Mouse (Mus musculus) CH12.LX (cell line): Measurements from ENCODE around the gene Rwdd4a. TPM values are rescaled to one million over a fixed set of nuclear protein-coding genes. Genes with fewer than 3 reads are reported as not detected.

Source experiments
- DNase-seq: peaks from one replicate; pipeline ENCODE4 v3.0.0-alpha.2; 2013; ENCODE audit errors: extremely low read depth
- H3K27ac ChIP-seq: 2 replicates; pipeline ENCODE4 v1.5.1; 2012; ENCODE audit warnings: low read depth, mild to moderate bottlenecking, control low read depth, moderate library complexity; ENCODE audit not compliant: insufficient read depth
- H3K27me3 ChIP-seq: replicated peaks from 2 replicates; pipeline ENCODE3; 2012; ENCODE audit warnings: inconsistent platforms
- H3K36me3 ChIP-seq, 2 experiments: replicated peaks in 1 of 2; 2 replicates each; pipeline versions ENCODE3 to v1.6.1; 2012; ENCODE audit warnings: inconsistent platforms in 1 of 2, low read length in 1 of 2, mild to moderate bottlenecking in 1 of 2, mixed read lengths in 1 of 2, moderate library complexity in 1 of 2; ENCODE audit not compliant: control insufficient read depth in 1 of 2, insufficient read depth in 1 of 2
- H3K4me1 ChIP-seq, 2 experiments: 2 replicates each; pipeline ENCODE4 v1.6.1; 2012; ENCODE audit warnings: inconsistent platforms in 1 of 2, moderate library complexity in 1 of 2; ENCODE audit not compliant: insufficient read depth in 2 of 2, control insufficient read depth in 1 of 2
- H3K4me2 ChIP-seq: 2 replicates; pipeline ENCODE4 v1.6.1; 2012; ENCODE audit warnings: low read depth, mild to moderate bottlenecking, control low read depth; ENCODE audit not compliant: poor library complexity, insufficient read depth, severe bottlenecking
- H3K4me3 ChIP-seq, 3 experiments: fragments of 150-350 bp in 1 of 3; sonication (generic) in 1 of 3; replicated peaks in 1 of 3; 2 replicates each; pipeline versions ENCODE3 to v1.5.1; 2011 to 2012; ENCODE audit warnings: low read depth in 2 of 3, low read length in 2 of 3, mild to moderate bottlenecking in 2 of 3, moderate library complexity in 2 of 3, control low read depth in 1 of 3, improper control_type of control experiment in 1 of 3, inconsistent platforms in 1 of 3, mixed read lengths in 1 of 3; ENCODE audit not compliant: poor library complexity in 1 of 3
- H3K79me2 ChIP-seq: replicated peaks from 2 replicates; pipeline ENCODE4 v1.6.1; 2012; ENCODE audit warnings: mild to moderate bottlenecking, moderate library complexity; ENCODE audit not compliant: control insufficient read depth, poor library complexity, insufficient read depth, severe bottlenecking; ENCODE audit errors: extremely low read depth
- H3K9ac ChIP-seq: 2 replicates; pipeline ENCODE4 v1.6.1; 2012; ENCODE audit warnings: low read depth, mild to moderate bottlenecking, control low read depth, moderate library complexity; ENCODE audit not compliant: insufficient read depth
- H3K9me3 ChIP-seq: replicated peaks from 2 replicates; pipeline ENCODE3; 2012; ENCODE audit warnings: low read length, inconsistent platforms, mixed read lengths
- BHLHE40 ChIP-seq: IDR thresholded peaks from 2 replicates; pipeline ENCODE4 v1.6.1; 2011; ENCODE audit warnings: mild to moderate bottlenecking, low read depth, low read length, improper control_type of control experiment
- CHD1 ChIP-seq: IDR thresholded peaks from 2 replicates; pipeline ENCODE4 v1.6.1; 2012; ENCODE audit warnings: low read depth, low read length, improper control_type of control experiment, inconsistent platforms
- CHD2 ChIP-seq: IDR thresholded peaks from 2 replicates; pipeline ENCODE4 v1.6.1; 2011; ENCODE audit warnings: low read length, improper control_type of control experiment
- CTCF ChIP-seq, 2 experiments: IDR thresholded peaks in 1 of 2; conservative IDR thresholded peaks in 1 of 2; 2 replicates each; pipeline ENCODE4 v1.5.1; 2011 to 2012; ENCODE audit warnings: low read depth in 2 of 2, low read length in 2 of 2, improper control_type of control experiment in 1 of 2, inconsistent platforms in 1 of 2, mild to moderate bottlenecking in 1 of 2, moderate library complexity in 1 of 2
- E2F4 ChIP-seq: IDR thresholded peaks from 2 replicates; pipeline ENCODE4 v1.6.1; 2011; ENCODE audit warnings: low read depth, low read length, improper control_type of control experiment; ENCODE audit not compliant: insufficient replicate concordance
- ELF1 ChIP-seq: IDR thresholded peaks from 2 replicates; pipeline ENCODE4 v1.6.1; 2014; ENCODE audit warnings: low read depth, mild to moderate bottlenecking, inconsistent platforms, low read length, improper control_type of control experiment
- EP300 ChIP-seq: IDR thresholded peaks from 2 replicates; pipeline ENCODE4 v1.6.1; 2011; ENCODE audit warnings: low read length, improper control_type of control experiment
- ETS1 ChIP-seq: conservative IDR thresholded peaks from 2 replicates; pipeline ENCODE4 v1.6.1; 2012; ENCODE audit warnings: low read depth, mild to moderate bottlenecking, inconsistent platforms, low read length, improper control_type of control experiment, moderate library complexity
- GABPA ChIP-seq: IDR thresholded peaks from 2 replicates; pipeline ENCODE4 v1.6.1; 2012; ENCODE audit warnings: low read depth, low read length, improper control_type of control experiment, inconsistent platforms; ENCODE audit not compliant: insufficient replicate concordance
- HCFC1 ChIP-seq: IDR thresholded peaks from 2 replicates; pipeline ENCODE4 v1.6.1; 2012; ENCODE audit warnings: low read depth, mild to moderate bottlenecking, inconsistent platforms, low read length, improper control_type of control experiment
- IRF4 ChIP-seq: IDR thresholded peaks from 2 replicates; pipeline ENCODE4 v1.6.1; 2014; ENCODE audit warnings: low read depth, mild to moderate bottlenecking, inconsistent platforms, low read length, improper control_type of control experiment
- JUN ChIP-seq: IDR thresholded peaks from 2 replicates; pipeline ENCODE4 v1.6.1; 2011; ENCODE audit warnings: low read depth, mild to moderate bottlenecking, low read length, improper control_type of control experiment, moderate library complexity; ENCODE audit not compliant: insufficient read depth
- JUND ChIP-seq: conservative IDR thresholded peaks from 2 replicates; pipeline ENCODE4 v1.6.1; 2011; ENCODE audit warnings: low read depth, low read length, improper control_type of control experiment
- KAT2A ChIP-seq: IDR thresholded peaks from 2 replicates; pipeline ENCODE4 v1.6.1; 2012; ENCODE audit warnings: low read length, improper control_type of control experiment, inconsistent platforms; ENCODE audit not compliant: insufficient replicate concordance
- MAFK ChIP-seq: IDR thresholded peaks from 2 replicates; pipeline ENCODE4 v1.6.1; 2011; ENCODE audit warnings: low read length, improper control_type of control experiment; ENCODE audit not compliant: insufficient replicate concordance
- MAX ChIP-seq: IDR thresholded peaks from 2 replicates; pipeline ENCODE4 v1.6.1; 2011; ENCODE audit warnings: low read length, improper control_type of control experiment
- MAZ ChIP-seq: IDR thresholded peaks from 2 replicates; pipeline ENCODE4 v1.6.1; 2012; ENCODE audit warnings: low read depth, mild to moderate bottlenecking, inconsistent platforms, low read length, improper control_type of control experiment, moderate library complexity
- MEF2A ChIP-seq: IDR thresholded peaks from 2 replicates; pipeline ENCODE4 v1.6.1; 2014; ENCODE audit warnings: low read depth, mild to moderate bottlenecking, inconsistent platforms, low read length, improper control_type of control experiment, borderline replicate concordance
- MXI1 ChIP-seq: IDR thresholded peaks from 2 replicates; pipeline ENCODE4 v1.6.1; 2011; ENCODE audit warnings: mild to moderate bottlenecking, low read depth, low read length, improper control_type of control experiment
- MYC ChIP-seq: IDR thresholded peaks from 2 replicates; pipeline ENCODE4 v1.6.1; 2011; ENCODE audit warnings: low read depth, mild to moderate bottlenecking, improper control_type of control experiment, low read length
- NELFE ChIP-seq: IDR thresholded peaks from 2 replicates; pipeline ENCODE4 v1.6.1; 2011; ENCODE audit warnings: low read depth, low read length, improper control_type of control experiment
- NRF1 ChIP-seq: IDR thresholded peaks from 2 replicates; pipeline ENCODE4 v1.6.1; 2014; ENCODE audit warnings: low read depth, mild to moderate bottlenecking, inconsistent platforms, low read length, improper control_type of control experiment, moderate library complexity
- POLR2A ChIP-seq: IDR thresholded peaks from 2 replicates; pipeline ENCODE4 v1.6.1; 2011; ENCODE audit warnings: low read depth, mild to moderate bottlenecking, improper control_type of control experiment, low read length
- POLR2AphosphoS2 ChIP-seq: IDR thresholded peaks from 2 replicates; pipeline ENCODE4 v1.6.1; 2011; ENCODE audit warnings: low read depth, low read length, improper control_type of control experiment
- RAD21 ChIP-seq: IDR thresholded peaks from 2 replicates; pipeline ENCODE4 v1.6.1; 2011; ENCODE audit warnings: low read depth, mild to moderate bottlenecking, low read length, improper control_type of control experiment, moderate library complexity
- RCOR1 ChIP-seq: conservative IDR thresholded peaks from 2 replicates; pipeline ENCODE4 v1.6.1; 2012; ENCODE audit warnings: low read depth, mild to moderate bottlenecking, inconsistent platforms, low read length, improper control_type of control experiment
- SIN3A ChIP-seq: IDR thresholded peaks from 2 replicates; pipeline ENCODE4 v1.6.1; 2012; ENCODE audit warnings: low read length, improper control_type of control experiment, inconsistent platforms
- SMC3 ChIP-seq: IDR thresholded peaks from 2 replicates; pipeline ENCODE4 v1.6.1; 2011; ENCODE audit warnings: low read depth, low read length, improper control_type of control experiment
- TBP ChIP-seq: conservative IDR thresholded peaks from 2 replicates; pipeline ENCODE4 v1.6.1; 2011; ENCODE audit warnings: low read depth, low read length, improper control_type of control experiment
- TCF12 ChIP-seq: IDR thresholded peaks from 2 replicates; pipeline ENCODE4 v1.6.1; 2014; ENCODE audit warnings: low read depth, mild to moderate bottlenecking, inconsistent platforms, low read length, improper control_type of control experiment
- UBTF ChIP-seq: IDR thresholded peaks from 2 replicates; pipeline ENCODE4 v1.6.1; 2012; ENCODE audit warnings: low read depth, mild to moderate bottlenecking, inconsistent platforms, low read length, improper control_type of control experiment, moderate library complexity
- USF1 ChIP-seq: IDR thresholded peaks from 2 replicates; pipeline ENCODE4 v1.6.1; 2014; ENCODE audit warnings: low read depth, mild to moderate bottlenecking, inconsistent platforms, low read length, improper control_type of control experiment
- USF2 ChIP-seq: conservative IDR thresholded peaks from 2 replicates; pipeline ENCODE4 v1.6.1; 2011; ENCODE audit warnings: low read depth, low read length, improper control_type of control experiment
- ZC3H11A ChIP-seq: IDR thresholded peaks from 2 replicates; pipeline ENCODE4 v1.6.1; 2012; ENCODE audit warnings: low read depth, mild to moderate bottlenecking, inconsistent platforms, low read length, improper control_type of control experiment
- ZKSCAN1 ChIP-seq: IDR thresholded peaks from 2 replicates; pipeline ENCODE4 v1.6.1; 2012; ENCODE audit warnings: low read depth, inconsistent platforms, low read length, improper control_type of control experiment, borderline replicate concordance
- ZMIZ1 ChIP-seq: IDR thresholded peaks from 2 replicates; pipeline ENCODE4 v1.6.1; 2012; ENCODE audit warnings: low read depth, mild to moderate bottlenecking, inconsistent platforms, low read length, improper control_type of control experiment
- ZNF384 ChIP-seq: IDR thresholded peaks from 2 replicates; pipeline ENCODE4 v1.6.1; 2012; ENCODE audit warnings: low read depth, low read length, improper control_type of control experiment, inconsistent platforms
- dilution Hi-C: fragments of 300-500 bp; cut with MboI; formaldehyde crosslinking; loops from 2 replicates; pipeline ENCODE4 v1.14.3; 2020; ENCODE audit warnings: low sequenced_read_pairs; ENCODE audit not compliant: extremely low pct_unique_long_range_greater_than_20kb, extremely low pct_ligation_motif_present
- in situ Hi-C: fragments of 300-500 bp; cut with MboI; formaldehyde crosslinking; loops from 3 replicates; pipeline ENCODE4 v1.14.3; 2019; ENCODE audit warnings: low sequenced_read_pairs, low pct_ligation_motif_present, low pct_unique_long_range_greater_than_20kb, mixed read lengths
- polyA plus RNA-seq: library from polyadenylated mRNA; unstranded; fragments of >175 nt; gene quantifications from 2 replicates; pipeline ENCODE4 v1.2.1, GENCODE M21; 2012; ENCODE audit warnings: low read depth; ENCODE audit not compliant: insufficient read length
- total RNA-seq, 2 experiments: library from RNA; depleted of rRNA; stranded (reverse); fragments of 300-350 nt in 1 of 2; fragments of >200 nt in 1 of 2; gene quantifications; 2 replicates each; pipeline ENCODE4 v1.2.3; 2012 to 2014

Rwdd4a gene
- total and polyA plus RNA-seq, 3 experiments = 27.7 to 69.9 (median 55.9) TPM

GRCm38 (mm10) chr8:47566551-47566950 is 33.1 kb downstream of the Rwdd4a start:
- Histone ChIP-seq H3K4me2 (peak overlapping the region; percentile 23; the same call in 1 of the 2 replicates), H3K27me3 (no peaks in the 10 kb centered on the region), H3K4me3 (no peak overlapping the region), H3K79me2 (no peaks in the 10 kb centered on the region), H3K9me3 (no peaks in the 10 kb centered on the region), H3K36me3 (no peaks in the 10 kb centered on the region), H3K4me1 (peaks cover 7 to 15% of the 10 kb centered on the region in 2 experiments), H3K27ac (peak overlapping the region; percentile 42; the same call in 1 of the 2 replicates), H3K9ac (no peak overlapping the region)
- peak; percentile 58 for DNase-seq
- dilution Hi-C loops (no loop called here), in situ Hi-C loops (no loop called here)
- TF ChIP-seq USF1 (no peak), CHD1 (no peak), RCOR1 (no peak), ELF1 (no peak), ETS1 (peak; percentile 40; the same call in 1 of the 2 replicates), EP300 (peak; percentile 63), RAD21 (no peak), SIN3A (no peak), BHLHE40 (no peak), HCFC1 (no peak), GABPA (no peak), MAZ (no peak), TBP (no peak), MAFK (no peak), E2F4 (no peak), ZKSCAN1 (no peak), IRF4 (peak; percentile 79), NELFE (no peak), ZNF384 (no peak), POLR2AphosphoS2 (no peak), POLR2A (no peak), TCF12 (peak; percentile 37; the same call in 1 of the 2 replicates), ZMIZ1 (no peak), ZC3H11A (no peak), SMC3 (no peak), KAT2A (no peak), CHD2 (no peak), MEF2A (0 out of 2 replicates have a peak, but pooled peaks have one; percentile 45), MYC (no peak), MAX (no peak), UBTF (no peak), JUN (no peak), NRF1 (no peak), CTCF (conservative IDR thresholded peaks at IDR 0.05 in 1 of 2, IDR thresholded peaks at IDR 0.05 in 1 of 2; ENCODE audit: low read depth in 2 of 2, low read length in 2 of 2) (no peak), USF2 (no peak), JUND (no peak), MXI1 (no peak)
